Mouse (Mus musculus) midbrain, postnatal 0 days (tissue): ENCODE data around the gene Mthfd1l. TPM values are rescaled to one million over a fixed set of nuclear protein-coding genes. Genes with fewer than 3 reads are reported as not detected.
A peak's percentile ranks its signal among the peaks of the same experiment; 100 is the strongest.

Experiments used
- ATAC-seq: fragments of 200-750 bp; cut with Nextera tagmentation; 2 replicates; pipeline ENCODE4 v1.8.0; 2017; ENCODE audit warnings: moderate number of reproducible peaks, mild to moderate bottlenecking, moderate TSS enrichment, moderate library complexity; ENCODE audit not compliant: low FRiP score
- DNase-seq: peaks from one replicate; pipeline ENCODE4 v3.0.0-alpha.2; 2015; ENCODE audit warnings: low spot score
- H3K27ac ChIP-seq: fragments of 300-500 bp; sonication (generic); 2 replicates; pipeline ENCODE4 v1.5.1; 2014; ENCODE audit warnings: low read depth, mild to moderate bottlenecking, low read length, mixed read lengths
- H3K27me3 ChIP-seq: fragments of 300-500 bp; sonication (generic); 2 replicates; pipeline ENCODE4 v1.6.1; 2014; ENCODE audit warnings: low read length, control low read depth, mixed read lengths; ENCODE audit not compliant: insufficient read depth
- H3K36me3 ChIP-seq: fragments of 300-500 bp; sonication (generic); 2 replicates; pipeline ENCODE4 v1.6.1; 2014; ENCODE audit warnings: low read length, control low read depth, mixed read lengths; ENCODE audit not compliant: insufficient read depth
- H3K4me1 ChIP-seq: fragments of 300-500 bp; sonication (generic); 2 replicates; pipeline ENCODE4 v1.6.1; 2014; ENCODE audit warnings: mild to moderate bottlenecking, control low read depth, antibody characterized with exemption, low read length, mixed read lengths; ENCODE audit not compliant: insufficient read depth
- H3K4me2 ChIP-seq: fragments of 300-500 bp; sonication (generic); 2 replicates; pipeline ENCODE4 v1.6.1; 2014; ENCODE audit warnings: low read depth, mild to moderate bottlenecking, low read length, mixed read lengths; ENCODE audit not compliant: poor library complexity, severe bottlenecking
- H3K4me3 ChIP-seq: fragments of 300-500 bp; sonication (generic); 2 replicates; pipeline ENCODE4 v1.5.1; 2014; ENCODE audit warnings: low read depth, mild to moderate bottlenecking, low read length, moderate library complexity
- H3K9ac ChIP-seq: fragments of 300-500 bp; sonication (generic); replicated peaks from 2 replicates; pipeline ENCODE4 v1.6.1; 2014; ENCODE audit warnings: mild to moderate bottlenecking, low read length, moderate library complexity, mixed read lengths; ENCODE audit not compliant: poor library complexity, severe bottlenecking
- H3K9me3 ChIP-seq: fragments of 300-500 bp; sonication (generic); 2 replicates; pipeline ENCODE4 v1.6.1; 2016; ENCODE audit warnings: low read length, control low read depth
- CTCF ChIP-seq: IDR thresholded peaks from 2 replicates; pipeline ENCODE4 v1.5.1; 2016; ENCODE audit warnings: antibody characterized with exemption, mild to moderate bottlenecking
- WGBS: fragments of 180-500 bp; shearing (Covaris S2); extraction: QIAGEN DNeasy Blood & Tissue Kit; methylation state at CpG from one replicate; pipeline ENCODE4 v1.1.7; 2014; 5-methylcytosine and 5-hydroxymethylcytosine counted together
- polyA plus RNA-seq: library from polyadenylated mRNA; unstranded; fragments of >200 nt; fragmentation: Nextera tagmentation; extraction: Ambion mirVana; gene quantifications from 2 replicates; pipeline ENCODE4 v1.2.1, GENCODE M21; 2015
- total RNA-seq: library from RNA; depleted of rRNA; stranded (reverse); fragments of >200 nt; gene quantifications from 2 replicates; pipeline ENCODE4 v1.2.3, GENCODE M21; 2014

Gene Mthfd1l
- total and polyA plus RNA-seq, 2 experiments from 2014 or later, result 7.9 to 9.2 TPM

GRCm38 (mm10) chr10:3996170-3996876, 23.4 kb downstream of the Mthfd1l start:
- Histone ChIP-seq H3K9ac (no peak overlapping the region), H3K27me3 (no peaks in the 10 kb centered on the region), H3K27ac (no peak overlapping the region), H3K4me1 (no peaks in the 10 kb centered on the region), H3K36me3 (peaks cover 1% of the 10 kb centered on the region), H3K4me3 (no peak overlapping the region), H3K4me2 (no peak overlapping the region), H3K9me3 (no peaks in the 10 kb centered on the region)
- WGBS, result 53% methylated on average over 15 of the region's 15 CpGs
- peak; percentile 88 for DNase-seq
- ATAC-seq, result peak; percentile 81
- TF ChIP-seq CTCF, result peak; percentile 89

GRCm38 (mm10) chr10:3997851-3998426, 25.0 kb downstream of the Mthfd1l start:
- H3K27ac ChIP-seq, result no peak overlapping the region
- H3K36me3 ChIP-seq, result no peaks in the 10 kb centered on the region
- no peak overlapping the region for H3K4me2 ChIP-seq
- no peaks in the 10 kb centered on the region for H3K27me3 ChIP-seq
- H3K9ac ChIP-seq, result no peak overlapping the region
- H3K9me3 ChIP-seq, result no peaks in the 10 kb centered on the region
- ATAC-seq (no peak), DNase-seq (no peak)
- no peak for TF ChIP-seq CTCF
- WGBS, result 89% methylated on average over 7 of the region's 7 CpGs
- H3K4me1 ChIP-seq, result no peaks in the 10 kb centered on the region
- H3K4me3 ChIP-seq, result no peak overlapping the region

GRCm38 (mm10) chr10:4002711-4003110, 29.8 kb downstream of the Mthfd1l start:
- Histone ChIP-seq H3K27ac (no peak overlapping the region), H3K4me2 (no peak overlapping the region), H3K4me1 (no peaks in the 10 kb centered on the region), H3K27me3 (no peaks in the 10 kb centered on the region), H3K9me3 (no peaks in the 10 kb centered on the region), H3K4me3 (no peak overlapping the region), H3K36me3 (no peaks in the 10 kb centered on the region), H3K9ac (no peak overlapping the region)
- TF ChIP-seq CTCF, result no peak
- DNase-seq (no peak), ATAC-seq (0 out of 2 replicates have a peak, but pooled peaks have one; percentile 27)
- WGBS, result 84% methylated on average over 5 of the region's 5 CpGs

GRCm38 (mm10) chr10:4005191-4005590, 32.3 kb downstream of the Mthfd1l start:
- WGBS, result 89% methylated on average over 7 of the region's 7 CpGs
- ATAC-seq (no peak), DNase-seq (no peak)
- no peak overlapping the region for H3K4me2 ChIP-seq
- H3K27ac ChIP-seq, result no peak overlapping the region
- H3K36me3 ChIP-seq, result no peaks in the 10 kb centered on the region
- TF ChIP-seq CTCF, result no peak
- H3K4me1 ChIP-seq, result no peaks in the 10 kb centered on the region
- H3K9me3 ChIP-seq, result no peaks in the 10 kb centered on the region
- H3K9ac ChIP-seq, result no peak overlapping the region
- no peaks in the 10 kb centered on the region for H3K27me3 ChIP-seq
- no peak overlapping the region for H3K4me3 ChIP-seq

- Histone ChIP-seq H3K27ac (no peak overlapping the region), H3K9ac (no peak overlapping the region), H3K4me1 (no peaks in the 10 kb centered on the region), H3K4me3 (no peak overlapping the region), H3K36me3 (no peaks in the 10 kb centered on the region), H3K4me2 (no peak overlapping the region), H3K27me3 (no peaks in the 10 kb centered on the region), H3K9me3 (no peaks in the 10 kb centered on the region)
- no peak for ATAC-seq
- 62% methylated on average over 7 of the region's 7 CpGs for WGBS
- no peak for DNase-seq
- no peak for TF ChIP-seq CTCF
Measured at GRCm38 (mm10) chr10:4006296-4007015, 33.5 kb downstream of the Mthfd1l start.
